Mouse (Mus musculus) G1E-ER4 (cell line): ENCODE results near the gene Riox2. TPM values are rescaled to one million over a fixed set of nuclear protein-coding genes. Genes with fewer than 3 reads are reported as not detected.

Experiments used
- GATA1 ChIP-seq: IDR thresholded peaks from one replicate; pipeline ENCODE4 v1.8.0; 2012; ENCODE audit warnings: low read length, inconsistent platforms
- polyA plus RNA-seq: library from polyadenylated mRNA; stranded (reverse); fragments of >175 nt; gene quantifications from 2 replicates; pipeline ENCODE4 v1.2.3, GENCODE M21; 2012

Gene Riox2
- polyA plus RNA-seq, result 6.2 and 8.6 TPM in 2 replicates

DNA sequence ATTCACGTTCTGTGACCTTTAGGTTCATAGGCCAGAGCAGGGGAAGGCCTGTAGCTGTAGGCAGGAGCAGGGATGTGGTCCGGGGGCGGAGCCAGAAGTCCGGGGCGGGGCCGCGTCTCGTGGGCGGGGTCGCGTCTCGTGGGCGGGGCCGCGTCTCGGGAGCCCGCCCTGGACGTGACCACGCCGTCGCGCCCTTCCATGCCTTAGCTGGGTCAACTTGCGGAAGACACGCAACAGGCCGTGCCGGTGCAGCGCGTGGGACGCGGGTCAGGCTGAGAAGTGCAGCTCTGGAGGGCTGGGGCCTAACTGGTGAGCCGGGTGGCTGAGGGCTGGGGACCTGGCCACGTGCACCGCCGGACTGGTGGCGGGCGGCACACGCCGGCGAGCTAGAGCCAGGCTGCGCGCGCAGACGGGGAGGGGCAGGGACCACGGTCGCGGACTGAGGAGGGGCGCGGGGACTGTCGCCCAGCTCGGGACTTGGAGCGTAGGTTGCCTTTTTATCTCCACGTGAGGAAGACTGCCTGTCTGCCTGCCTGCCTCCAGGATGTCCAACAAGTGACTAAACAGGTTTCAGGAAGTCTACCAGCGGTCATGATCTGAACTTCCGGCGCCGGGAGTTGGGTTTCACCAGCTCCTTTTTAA, at the start of gene Riox2:
TSS of gene Riox2 (plus strand) at position 139 of the 642 bp plus-strand sequence.
- no peak for TF ChIP-seq GATA1

GRCm38 (mm10) chr16:59427960-59428359, 43.6 kb upstream of the Riox2 start:
- TF ChIP-seq GATA1, result no peak

- no peak for TF ChIP-seq GATA1
These were observed 38.4 kb upstream of the Riox2 start for GRCm38 (mm10) chr16:59433181-59433580.

GRCm38 (mm10) chr16:59444880-59445559, 26.6 kb upstream of the Riox2 start:
- TF ChIP-seq GATA1, result no peak

GRCm38 (mm10) chr16:59448181-59448580, 23.4 kb upstream of the Riox2 start:
- no peak for TF ChIP-seq GATA1

DNA sequence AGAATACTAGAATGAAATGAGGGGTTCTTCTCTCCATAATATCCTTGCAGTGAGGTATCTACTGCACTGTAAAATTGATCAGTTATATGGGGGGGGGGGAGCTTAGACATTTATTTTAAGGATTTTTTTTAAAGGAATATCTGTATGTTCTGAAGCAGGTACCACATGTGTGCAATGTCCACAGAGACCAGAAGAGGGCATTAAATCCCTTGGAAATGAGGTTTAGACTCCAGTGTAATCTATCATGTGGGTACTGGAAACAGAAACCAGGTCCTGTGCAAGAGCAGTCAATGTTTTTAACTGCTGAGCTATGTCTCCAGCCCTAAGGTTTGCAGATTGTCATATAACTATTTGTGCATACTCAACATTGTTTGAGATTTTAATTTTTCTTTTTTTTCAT, 22.5 kb upstream of the Riox2 start:
- no peak for TF ChIP-seq GATA1

GRCm38 (mm10) chr16:59451813-59452212, 19.8 kb upstream of the Riox2 start:
- no peak for TF ChIP-seq GATA1

GRCm38 (mm10) chr16:59463567-59463966, 8.0 kb upstream of the Riox2 start:
- TF ChIP-seq GATA1, result no peak

- TF ChIP-seq GATA1, result no peak
These were observed 7.6 kb upstream of the Riox2 start for GRCm38 (mm10) chr16:59463973-59464372.

GRCm38 (mm10) chr16:59469846-59470245, 1.7 kb upstream of the Riox2 start:
- TF ChIP-seq GATA1, result no peak

- TF ChIP-seq GATA1, result no peak
These were observed 971 bp downstream of the Riox2 start for GRCm38 (mm10) chr16:59472546-59472945.

DNA sequence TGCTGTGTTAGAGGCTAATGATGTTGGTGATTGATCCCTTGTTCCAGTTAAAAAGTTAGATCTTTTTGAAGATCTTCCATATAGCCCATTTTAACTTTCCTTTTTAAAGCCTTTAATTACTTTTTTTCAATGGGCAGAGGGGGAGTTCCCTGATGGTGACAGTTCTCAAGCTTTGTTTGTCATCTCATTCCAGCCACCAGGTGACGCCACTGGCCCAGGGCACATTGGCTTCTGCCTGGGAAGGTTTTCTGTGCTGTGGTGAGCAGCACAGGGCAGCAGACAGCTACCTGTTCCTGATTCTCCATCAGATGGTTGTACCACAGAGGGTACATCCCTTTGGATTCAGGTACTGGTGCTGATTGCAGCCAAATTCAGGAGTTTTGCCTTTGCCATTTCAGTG, 3.2 kb downstream of the Riox2 start:
- TF ChIP-seq GATA1, result no peak

DNA sequence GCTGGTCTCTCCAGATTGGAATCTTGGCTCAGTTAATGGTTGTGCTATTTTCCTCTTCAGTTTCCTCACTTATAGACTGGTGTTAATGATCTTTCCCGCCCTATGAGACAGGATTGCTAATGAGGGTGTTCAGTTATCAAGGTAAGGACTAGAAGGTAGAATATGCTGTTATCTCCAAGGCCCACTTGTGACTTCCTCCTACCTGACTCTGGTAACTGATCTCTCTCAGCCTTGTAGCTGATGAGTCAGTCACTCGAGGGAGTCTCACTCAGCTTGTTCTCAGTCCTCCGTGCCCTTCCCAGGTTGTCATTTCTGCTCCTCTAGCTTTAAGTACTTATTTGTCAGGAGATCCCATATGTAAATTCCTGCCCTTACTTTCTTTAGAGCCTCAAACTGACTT, 6.4 kb downstream of the Riox2 start:
- TF ChIP-seq GATA1, result no peak

DNA sequence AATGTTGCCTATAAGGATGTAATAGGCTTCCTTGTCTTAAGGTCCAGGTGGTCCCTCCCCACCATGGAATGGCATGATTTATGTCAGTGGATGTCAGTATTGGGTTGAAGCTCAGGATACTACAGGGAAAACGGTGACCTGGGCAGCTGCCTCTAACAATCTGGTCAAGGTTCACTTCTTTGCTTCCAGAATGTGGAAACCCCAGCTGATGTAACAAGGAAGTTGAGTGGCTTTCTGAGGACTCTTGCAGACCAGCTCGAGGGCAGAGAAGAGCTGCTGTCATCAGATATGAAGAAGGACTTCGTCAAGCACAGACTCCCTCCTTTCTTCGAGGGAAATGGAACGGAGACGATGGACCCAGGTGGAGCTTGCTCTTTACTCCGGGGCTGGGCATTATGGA, 15.7 kb downstream of the Riox2 start:
- no peak for TF ChIP-seq GATA1

DNA sequence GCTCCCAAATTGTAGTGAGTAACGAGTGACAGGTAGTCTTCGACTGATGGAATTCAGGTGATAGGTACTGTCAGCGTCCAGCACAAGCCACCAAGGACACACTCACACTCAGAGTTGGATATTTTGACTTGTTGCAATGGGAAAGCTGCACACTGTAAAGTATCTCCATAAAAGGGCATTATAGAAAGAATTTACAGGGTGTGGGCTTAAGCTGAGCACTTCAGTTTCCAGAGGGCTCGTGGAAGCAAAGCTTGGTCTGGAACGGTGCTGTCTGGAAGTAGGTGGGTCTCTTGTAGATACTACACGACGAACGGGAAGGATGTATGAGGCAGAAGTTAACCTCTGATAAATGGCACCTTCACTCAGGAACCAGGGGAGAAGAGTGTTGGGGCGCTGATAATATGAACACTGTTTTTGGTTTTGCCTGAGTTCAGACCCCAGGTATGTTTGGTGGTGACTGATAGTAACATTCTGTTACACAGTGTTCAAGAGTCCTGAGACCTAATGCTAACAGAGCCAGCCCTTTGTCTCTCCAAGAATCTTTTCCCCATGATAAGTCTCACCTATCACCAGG, 16.5 kb downstream of the Riox2 start:
- TF ChIP-seq GATA1, result no peak

DNA sequence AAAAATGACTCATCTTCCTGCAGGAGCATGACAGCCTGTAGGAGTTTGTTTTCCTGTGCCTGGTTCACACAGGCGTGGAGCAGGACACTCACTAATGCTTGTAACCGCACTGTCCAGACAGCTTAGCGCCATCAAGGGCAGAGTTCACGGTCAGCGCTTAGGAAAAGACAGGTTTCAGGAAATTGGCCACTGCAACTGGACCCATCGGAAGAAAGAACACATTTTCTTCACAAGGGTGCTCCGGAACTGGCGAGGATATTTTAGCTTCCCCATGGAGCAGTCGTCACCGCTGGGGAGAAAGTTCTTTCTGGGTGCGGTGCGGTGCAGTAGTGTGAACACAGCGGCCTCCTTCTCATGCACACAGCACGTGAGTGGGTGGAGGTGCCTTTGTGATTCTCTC, 21.6 kb downstream of the Riox2 start:
- TF ChIP-seq GATA1, result no peak

- no peak for TF ChIP-seq GATA1
These were observed 26.4 kb downstream of the Riox2 start for GRCm38 (mm10) chr16:59497947-59498346.
